Mouse (Mus musculus) spleen, postnatal 14 days (tissue): ENCODE results near the gene Kif27.
"Not testable (repeated sequence)": the region's sequence is repeated elsewhere in the genome, so short reads cannot be mapped to it uniquely, and the experiment has no call there.

Source experiments
- DNase-seq, 2 experiments: peaks; one replicate each; pipeline ENCODE4 v3.0.0; 2021 to 2022; ENCODE audit warnings: low spot score in 2 of 2

Gene Kif27

DNA sequence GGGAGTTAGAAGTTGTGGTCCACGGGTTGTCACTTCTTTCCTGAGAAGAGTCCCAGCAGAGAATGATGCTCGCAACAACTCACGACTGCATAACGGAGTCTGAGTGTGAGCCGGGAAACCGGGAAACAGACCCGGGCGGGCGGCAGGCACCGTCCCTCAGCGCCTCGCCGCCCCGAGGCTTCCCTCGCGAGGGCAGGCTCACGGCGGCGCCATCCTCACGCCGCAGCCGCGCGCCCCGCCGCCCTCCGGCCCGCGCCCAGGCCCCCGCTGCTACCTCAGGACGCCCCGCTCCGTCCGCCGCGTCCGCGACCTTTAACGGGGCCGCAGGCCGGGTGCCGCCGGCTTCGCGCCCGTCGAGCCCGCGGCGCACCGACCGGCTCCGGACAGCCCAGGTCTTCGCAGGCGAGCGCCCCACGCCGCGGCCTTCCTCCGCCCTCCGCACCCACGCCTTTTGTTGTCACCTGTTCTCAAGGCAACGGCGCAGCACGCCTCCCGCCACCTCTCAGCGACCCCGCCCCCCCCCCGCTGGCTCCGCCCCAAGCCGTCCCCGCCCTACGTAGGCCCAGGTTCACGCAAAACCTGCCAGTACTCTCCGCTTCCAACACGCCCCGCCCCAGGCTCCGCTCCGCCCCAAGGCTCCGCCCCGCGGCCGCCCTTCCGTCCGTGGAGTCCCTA lies at the start of gene Kif27:
Gene Kif27, minus strand, starts transcription at position 494 of the 675 bp plus-strand sequence.
- DNase-seq: peak; percentile 78 to 80

DNA sequence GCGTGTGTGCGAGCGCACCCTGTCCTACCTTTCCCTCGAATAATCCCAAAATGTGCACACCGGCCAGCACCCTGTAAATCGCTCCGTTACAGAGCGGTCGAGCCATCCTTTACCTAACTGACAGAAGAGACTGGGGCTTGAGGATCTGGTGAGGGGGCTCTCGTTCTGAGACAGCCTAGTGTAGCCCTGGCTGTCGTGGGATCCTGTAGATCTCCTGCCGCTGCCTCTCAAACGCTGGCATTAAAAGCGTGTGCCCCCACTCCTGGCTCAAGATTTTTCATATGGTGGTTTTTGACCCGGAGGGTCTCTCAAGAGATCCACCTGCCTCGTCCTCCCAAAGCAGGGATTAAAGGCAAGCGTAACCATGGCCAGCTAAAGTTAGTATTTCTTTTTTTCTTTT lies 44.3 kb upstream of the Kif27 start, which contains the start of gene Hnrnpk:
Gene Hnrnpk, minus strand, starts transcription at position 101 of the 400 bp plus-strand sequence.
- DNase-seq: not testable (repeated sequence)

DNA sequence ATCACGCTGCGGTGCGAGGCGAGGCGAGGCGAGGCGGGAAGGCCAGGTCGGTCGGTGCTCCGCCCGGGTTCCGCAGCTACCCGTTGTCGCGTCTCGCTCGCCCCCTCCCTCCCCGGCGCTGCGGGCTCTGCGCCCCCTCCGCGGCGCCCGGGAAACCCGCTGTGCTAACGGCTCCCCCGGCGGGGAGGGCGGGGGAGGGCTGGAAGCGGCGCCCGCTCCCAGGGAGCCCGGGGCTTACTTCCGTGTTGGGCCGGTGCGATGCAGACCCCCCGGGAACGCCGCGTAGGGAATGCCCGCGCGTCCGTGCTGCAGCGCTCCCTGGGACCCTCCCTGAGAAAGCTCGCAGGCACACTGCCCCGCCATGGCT lies 43.8 kb upstream of the Kif27 start:
- DNase-seq: no peak

DNA sequence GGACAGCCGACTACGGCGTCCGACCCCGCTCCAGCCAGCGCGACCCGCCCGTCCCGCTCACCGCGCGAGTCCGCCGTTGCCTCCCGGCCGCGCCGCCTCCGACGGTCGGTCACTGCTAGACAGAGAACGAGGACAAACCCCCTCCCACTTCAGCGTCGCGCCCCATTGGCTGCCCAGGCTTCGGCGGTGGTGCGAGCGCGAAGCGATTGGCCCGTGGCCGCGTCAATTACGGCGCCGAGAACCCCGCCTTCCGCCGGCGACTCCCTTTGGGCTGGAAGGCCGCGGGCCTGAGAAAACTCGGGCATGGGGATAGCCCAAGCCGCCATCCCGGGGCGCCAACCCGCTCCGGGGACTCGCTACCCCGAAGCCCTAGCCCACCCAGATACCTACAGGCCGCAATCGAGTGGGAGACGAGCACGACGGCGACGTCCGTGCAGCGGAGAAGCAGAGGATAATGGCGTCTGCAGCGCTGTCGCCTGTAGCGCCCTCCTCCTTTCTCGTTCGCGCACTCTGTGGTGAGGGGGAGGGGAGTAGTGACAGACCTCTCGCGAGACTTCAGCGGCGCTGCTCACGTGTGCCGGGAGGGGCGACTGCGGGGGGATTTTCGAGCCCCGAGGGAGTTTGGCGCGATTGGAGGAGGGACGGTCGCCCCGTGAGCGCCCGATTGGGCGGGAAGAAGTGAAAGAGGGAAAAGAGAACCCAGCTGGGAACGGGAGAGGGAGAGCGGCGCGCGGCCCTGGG lies 43.3 kb upstream of the Kif27 start, which contains the start of gene Rmi1:
Gene Rmi1, plus strand, starts transcription at position 246 of the 741 bp plus-strand sequence.
- DNase-seq: peak; percentile 97

DNA sequence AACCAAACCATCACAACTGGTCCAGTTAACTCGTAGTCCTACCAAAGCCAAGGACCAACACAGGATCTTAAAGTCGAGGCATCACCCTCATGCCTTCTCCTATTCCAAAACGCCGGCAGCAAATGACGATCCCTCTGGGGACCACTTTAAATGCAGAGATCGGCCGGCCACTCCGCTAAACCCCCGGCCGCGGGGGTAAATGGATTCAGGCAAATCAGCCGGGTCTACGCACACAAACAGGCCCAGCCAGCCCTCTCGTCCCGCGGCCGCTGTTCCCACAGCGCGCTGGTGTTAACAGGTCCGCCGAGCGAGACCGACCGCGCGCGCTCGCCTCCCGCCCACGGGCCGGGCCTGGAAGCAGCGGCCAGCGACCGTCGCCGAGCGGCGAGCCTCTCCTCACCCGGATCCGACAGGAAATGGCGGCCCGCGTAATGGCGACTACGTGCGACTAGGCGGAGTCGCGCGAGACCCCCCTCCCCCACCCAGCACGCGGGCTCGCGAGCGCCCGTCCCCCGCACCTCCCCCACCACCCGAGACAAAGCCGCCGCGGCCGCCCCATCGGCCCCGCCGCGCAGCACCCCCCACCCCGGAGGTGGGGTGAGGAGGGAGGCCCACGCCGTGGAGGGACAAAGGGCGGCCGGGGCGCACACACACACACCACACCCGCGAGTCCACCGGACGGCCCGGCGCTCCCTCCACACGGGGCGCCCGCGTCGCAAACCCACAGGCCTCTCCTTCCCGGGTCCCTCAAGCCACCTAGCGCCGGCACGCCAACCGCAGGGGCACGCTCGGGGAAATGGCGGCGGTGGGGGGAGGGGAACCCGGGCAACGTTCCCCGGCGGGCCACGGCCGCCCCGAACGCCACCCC lies 42.4 kb upstream of the Kif27 start:
- DNase-seq: peak; percentile 52 to 71

DNA sequence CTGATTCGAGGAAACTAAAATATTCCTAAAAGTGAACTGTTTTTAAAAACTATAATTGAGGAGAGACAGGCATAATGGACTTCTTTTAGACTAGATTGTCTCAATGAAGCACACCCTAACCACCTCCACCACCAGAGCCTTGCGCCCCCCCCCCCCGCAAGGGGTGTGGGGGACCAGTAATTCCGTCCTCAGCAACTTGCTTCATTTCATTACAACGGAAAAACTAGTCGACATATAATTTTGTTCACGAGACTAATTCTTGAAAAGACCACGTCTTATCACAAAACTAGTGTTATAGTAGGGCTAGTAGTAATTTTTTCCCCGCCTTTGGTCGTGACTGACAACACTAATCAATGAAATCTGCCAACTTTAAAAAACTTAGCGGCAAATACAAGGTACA lies 41.7 kb upstream of the Kif27 start:
- no peak for DNase-seq

DNA sequence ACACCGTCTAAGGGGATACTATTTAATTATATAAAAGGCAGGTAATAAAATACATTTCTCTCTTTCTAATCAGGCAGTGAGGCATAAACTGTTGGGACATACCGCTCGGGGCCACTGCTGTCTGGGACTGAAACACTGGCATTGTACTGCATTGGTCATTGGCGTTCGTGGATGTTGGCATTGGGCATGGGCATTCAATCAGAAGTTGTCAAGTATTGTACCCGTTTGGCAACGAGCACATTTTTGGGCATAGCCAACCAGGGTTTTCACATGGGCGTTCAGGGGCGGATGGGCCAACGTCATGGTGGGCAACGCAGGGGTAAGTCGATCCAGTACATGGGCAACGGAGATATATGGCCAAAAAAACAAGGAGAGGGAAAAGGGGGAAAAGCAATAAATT lies 38.7 kb upstream of the Kif27 start:
- no peak for DNase-seq

DNA sequence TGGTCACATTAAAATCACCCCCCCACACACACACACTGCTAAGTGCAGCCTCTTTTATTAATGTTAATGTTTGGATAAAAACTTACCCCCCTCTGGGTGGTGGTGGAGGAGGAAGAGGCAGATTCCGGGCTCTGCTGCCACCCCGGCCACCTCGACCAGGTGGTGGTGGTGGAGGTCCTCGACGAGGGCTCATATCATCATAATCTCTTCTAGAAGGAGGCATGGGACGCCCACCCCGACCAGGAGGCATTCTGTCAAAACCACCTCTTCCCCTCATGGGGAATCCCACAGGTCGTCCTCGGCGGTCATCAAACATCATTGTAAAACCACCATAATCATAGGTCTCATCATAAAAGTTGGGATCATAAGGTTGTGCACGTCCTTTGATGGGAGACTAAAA lies 35.5 kb upstream of the Kif27 start:
- not testable (repeated sequence) for DNase-seq

DNA sequence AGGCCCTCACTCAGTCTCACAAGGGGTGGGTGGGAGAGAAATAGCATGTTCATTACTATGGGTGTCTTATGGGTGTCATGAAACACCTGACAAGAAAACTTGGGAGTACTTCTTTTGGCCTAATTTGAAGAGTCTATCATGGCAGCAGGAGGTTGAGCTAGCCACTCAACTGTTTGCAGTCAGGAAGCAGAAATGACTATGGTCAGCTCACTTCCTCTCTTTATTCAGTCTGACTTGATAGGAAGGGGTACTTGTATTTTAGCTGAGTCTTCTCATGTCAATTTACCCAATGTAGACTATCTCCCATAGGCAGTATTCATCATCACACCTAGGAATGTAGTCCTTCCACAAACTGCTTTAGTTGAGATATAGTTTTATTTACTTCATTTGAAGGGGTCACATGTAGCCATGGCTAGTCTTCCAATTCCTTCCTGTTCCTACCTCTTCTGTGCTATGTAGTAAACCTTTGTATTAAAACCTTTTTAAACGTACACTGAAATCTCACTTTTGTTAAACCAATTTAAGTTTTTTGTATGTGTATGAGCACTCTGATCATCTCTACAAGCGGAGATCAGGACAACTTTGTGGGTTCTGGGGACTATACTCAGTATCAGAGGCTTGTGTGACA lies 30.5 kb upstream of the Kif27 start:
- DNase-seq: no peak

DNA sequence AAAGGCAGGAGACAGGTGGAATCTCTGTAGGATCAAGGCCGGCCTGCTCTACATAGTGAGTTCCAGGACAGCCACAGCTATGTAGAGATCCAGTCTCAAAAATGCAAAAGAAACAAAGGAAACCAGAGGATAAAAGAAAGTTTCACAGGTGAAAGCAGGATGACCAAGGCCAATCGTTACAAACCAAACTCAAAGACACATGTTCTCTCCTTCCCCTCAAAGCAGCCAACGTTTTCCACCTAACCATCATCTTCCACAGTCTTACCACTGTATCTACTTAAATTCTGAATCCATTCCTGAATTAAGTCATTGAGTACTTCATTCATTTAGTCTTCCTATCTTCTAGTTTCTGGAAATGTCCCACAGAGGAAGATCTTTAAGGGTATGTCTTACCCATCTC lies 29.5 kb upstream of the Kif27 start:
- no peak for DNase-seq

DNA sequence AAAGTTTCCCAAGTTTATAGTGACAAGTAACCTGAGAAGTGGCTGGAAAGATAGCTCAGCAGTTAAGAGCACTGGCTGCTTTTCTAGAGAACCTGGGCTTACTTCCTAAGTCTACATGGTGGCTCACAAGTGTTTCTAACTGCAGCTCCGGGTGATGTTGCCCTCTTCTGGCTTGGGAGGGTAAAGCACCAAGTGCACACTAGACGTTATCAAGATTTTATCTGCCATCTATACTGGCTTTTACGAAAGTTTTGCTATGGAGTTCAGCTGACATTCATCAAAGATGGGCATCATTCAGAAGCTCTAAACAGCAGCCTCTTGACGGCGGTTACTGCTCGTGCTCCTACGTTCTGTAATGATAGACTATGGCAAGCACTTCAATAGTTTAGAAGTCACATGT lies 29.0 kb upstream of the Kif27 start:
- peak; percentile 49 to 64 for DNase-seq

DNA sequence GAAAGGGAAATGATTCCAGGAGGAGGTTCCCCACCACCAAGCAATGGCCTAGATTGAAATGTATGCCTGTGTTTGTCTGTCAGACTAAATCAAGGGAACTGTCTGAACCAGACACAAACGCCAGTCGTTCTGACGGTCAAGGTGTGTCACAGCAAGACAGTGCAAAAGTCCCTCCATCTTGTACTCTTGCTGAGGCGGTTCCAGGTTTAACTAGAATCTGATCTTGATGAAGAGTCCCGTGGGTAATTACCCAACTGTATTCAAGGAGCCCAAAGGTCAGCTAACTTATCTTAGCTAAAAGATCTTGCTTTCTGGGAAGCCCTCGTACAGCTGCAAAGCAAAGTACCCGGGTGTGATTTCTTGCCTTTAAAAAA lies 26.6 kb upstream of the Kif27 start:
- DNase-seq: no peak

DNA sequence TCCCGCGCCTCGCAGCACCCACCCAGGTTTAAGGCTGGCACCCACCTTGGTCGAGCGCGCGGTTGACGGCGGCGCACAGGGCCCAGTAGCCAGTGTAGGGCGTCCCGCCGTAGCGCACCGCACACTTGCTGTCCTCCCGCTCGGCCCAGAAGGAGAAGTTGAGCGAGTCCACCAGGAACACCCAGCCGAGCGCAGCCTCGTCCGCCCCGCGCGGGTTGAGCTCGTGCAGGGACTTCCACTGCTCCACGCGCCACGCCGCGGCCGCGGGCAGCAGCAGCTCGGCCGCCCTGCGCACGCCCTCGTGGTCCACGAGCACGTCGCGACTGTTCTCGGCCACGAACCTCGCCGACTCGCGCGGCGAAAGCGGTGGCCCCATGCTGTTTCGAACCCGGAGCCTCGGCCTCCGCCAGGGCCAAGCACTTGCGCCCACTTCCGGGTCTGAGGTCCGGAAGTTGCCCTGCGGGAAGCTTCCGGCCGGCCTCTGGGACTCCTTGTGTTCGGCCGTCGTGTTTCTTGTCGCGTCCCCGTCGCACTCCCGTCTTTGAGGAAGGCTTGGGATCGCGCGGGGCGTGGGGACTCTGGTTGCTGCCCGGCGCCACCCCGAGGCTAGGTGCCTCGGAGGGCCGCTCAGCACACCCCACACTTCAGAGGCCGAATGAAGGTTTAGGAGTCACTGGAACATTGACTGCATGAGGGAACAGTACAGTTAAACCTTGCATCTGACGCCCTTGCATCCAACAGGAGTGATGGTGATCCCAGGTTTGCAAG lies 26.0 kb upstream of the Kif27 start, which contains the start of gene 2210016F16Rik:
Gene 2210016F16Rik, minus strand, starts transcription at position 447 of the 768 bp plus-strand sequence.
- DNase-seq: peak; percentile 29 to 49

DNA sequence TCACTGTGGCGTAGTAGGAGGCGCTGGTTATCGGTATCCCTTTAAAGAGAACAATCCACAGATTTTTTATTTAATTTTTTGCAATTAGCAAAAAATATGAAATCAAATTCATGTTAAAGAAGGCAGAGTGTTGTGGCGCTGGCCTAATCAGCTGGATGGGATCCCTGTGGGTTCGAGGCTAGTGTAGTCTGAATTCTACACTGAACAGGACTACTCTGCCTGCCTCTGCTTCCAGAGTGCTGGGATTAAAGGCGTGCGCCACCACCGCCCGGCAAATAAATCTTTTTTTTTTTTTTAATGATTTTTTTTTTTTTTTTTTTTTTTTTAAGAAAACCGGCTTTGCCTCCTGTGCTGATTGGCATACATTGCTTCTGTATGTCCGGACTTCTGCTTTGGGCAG lies 25.4 kb upstream of the Kif27 start:
- DNase-seq: no peak

DNA sequence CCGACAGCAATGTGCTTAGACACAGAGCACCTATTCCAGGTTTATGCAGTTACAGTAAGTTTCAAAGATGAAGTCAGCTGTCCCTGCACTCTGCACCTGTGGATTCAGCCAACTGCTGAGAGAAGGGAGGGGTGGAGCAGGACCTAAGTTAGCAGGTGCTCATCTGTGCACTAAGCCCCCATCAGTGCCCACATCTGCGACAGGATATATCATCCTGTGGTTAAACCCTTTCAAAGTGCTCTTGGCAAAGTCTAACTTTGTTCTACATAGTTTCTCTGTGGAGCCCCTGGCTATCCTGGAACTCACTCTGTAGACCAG lies 14.2 kb upstream of the Kif27 start:
- DNase-seq: no peak

DNA sequence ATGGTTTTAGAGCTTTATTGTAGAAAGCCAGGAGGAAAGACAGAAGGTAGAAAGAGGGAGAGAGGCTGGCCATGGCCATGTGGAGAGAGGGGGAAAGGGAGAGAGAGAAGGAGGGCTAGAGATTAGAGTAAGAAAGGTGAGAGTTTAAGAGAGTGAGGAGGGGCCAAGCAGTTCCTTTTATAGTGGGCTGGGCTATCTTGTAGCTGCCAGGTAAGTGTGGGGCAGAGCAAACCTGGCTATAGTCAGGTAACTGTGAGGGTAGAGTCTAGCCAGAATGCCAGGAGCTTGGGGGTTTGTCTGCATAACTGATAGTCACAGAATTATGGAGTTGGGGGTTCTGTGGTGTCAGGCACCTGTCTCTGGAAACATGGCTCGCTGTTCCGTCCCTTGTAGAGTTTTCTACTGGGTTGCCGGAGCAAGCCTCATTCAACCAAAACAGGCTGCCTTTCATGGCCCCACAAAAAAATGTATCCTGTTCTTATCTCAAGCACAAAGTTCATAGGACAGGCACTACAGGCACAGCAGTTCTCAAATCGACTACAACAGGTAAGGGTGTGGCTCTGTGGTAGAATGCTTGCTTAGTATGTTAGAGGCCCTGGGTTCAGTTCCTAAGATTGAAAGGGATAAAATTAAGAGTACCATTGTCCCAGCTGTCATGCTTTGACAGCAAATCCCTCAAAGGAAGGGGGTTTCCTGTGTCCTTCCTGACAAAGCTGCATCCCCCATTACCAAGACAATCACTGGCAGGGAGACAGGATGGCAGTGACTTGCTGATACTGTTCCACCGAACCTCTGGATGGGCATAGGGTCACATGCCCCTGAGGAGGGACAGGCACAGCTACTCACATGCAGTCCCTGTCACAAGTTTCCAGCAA lies 13.6 kb upstream of the Kif27 start:
- DNase-seq: no peak

DNA sequence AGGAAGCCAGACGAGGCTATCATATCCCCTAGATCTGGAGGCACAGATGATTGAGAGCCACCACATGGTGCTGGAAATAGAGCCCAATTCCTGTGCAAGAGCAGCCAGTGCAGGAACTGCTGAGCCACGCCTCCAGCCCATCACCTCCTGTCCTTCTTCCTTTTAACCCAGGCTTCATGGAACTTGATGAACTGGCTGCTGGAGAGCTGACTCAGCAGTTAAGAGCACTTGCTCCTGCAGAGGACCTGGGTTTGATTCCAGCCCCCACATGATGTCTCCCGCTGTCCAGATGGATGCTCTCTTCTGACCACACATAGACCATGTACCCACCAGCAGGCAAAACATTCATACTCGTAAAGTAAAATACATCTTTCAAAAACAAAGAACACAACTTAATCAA lies 9.9 kb upstream of the Kif27 start:
- no peak for DNase-seq

DNA sequence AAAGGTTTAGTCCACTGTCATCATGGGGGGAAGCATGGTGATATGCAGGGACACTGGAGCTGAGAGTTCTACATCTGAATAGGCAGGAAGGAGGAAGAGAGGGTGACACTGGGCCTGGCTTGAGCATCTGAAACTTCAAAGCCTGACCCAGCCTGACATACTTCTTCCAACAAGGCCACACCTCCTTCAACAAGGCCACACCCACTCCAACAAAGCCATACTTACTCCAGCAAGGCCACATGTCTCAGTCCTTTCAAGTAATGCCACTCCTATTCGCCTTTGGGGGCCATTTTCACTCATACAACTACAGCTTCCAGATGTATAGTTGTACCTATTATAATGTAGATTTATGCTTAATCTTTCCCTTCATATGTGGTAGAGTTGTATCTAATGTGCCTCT lies 8.7 kb upstream of the Kif27 start:
- no peak for DNase-seq

DNA sequence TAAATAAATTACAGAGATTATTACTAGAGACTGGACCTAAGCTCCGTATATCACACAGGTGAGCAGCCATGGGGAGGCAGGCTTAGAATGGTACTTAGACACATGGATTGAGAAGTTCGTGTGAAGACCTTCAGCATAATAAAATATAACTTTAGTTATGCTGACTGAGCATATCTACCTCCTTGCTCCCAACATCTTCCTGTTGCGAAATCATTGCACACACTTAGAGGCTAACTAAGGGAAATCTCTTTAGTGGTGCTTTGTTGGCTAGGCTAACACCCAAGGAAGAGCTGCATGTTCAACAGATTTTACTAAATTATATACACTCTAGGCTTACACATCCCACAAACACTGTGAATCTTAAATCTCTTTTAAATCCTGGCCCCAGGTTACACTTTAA lies 7.5 kb upstream of the Kif27 start:
- DNase-seq: no peak

DNA sequence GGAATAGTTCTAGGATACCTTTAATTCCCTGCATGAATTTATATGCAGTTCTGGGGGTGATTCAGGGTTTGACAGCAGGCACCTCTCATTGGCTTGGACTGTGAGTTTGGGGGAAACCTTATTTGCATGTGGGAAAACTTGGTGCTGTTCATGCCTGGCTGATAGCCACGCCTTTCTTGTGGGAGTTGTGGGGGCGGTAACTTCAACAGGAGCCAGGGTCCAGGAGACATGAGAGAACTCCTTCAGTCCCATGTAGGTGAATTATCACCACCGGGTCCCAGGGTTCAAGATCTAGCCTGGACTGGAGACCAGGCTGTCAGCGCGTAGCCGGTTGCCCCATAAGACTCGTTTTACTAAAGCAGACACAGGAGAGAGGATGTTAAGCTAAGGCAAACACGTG lies 6.3 kb upstream of the Kif27 start:
- not testable (repeated sequence) for DNase-seq
